Mouse (Mus musculus): ENCODE data around the gene Prkca. TPM values are rescaled to one million over a fixed set of nuclear protein-coding genes. Genes with fewer than 3 reads are reported as not detected.

The Prkca gene
- polyA plus RNA-seq, 1 experiment, result 2.8 TPM

GRCm38 (mm10) chr11:108082673-108083072 lies 261.1 kb downstream of the Prkca start:
- Histone ChIP-seq H3K36me3 (ENCODE audit: control insufficient read depth, insufficient read depth, low read length, poor library complexity, severe bottlenecking) (no peaks in the 10 kb centered on the region), H3K4me3 (ENCODE audit: low read depth, low read length) (no peak overlapping the region), H3K27me3 (ENCODE audit: control insufficient read depth, insufficient read depth, low read length, poor library complexity, severe bottlenecking) (no peaks in the 10 kb centered on the region), H3K27ac (ENCODE audit: insufficient read depth, low read length) (no peak overlapping the region), H3K9ac (ENCODE audit: low read depth, poor library complexity, severe bottlenecking) (no peak overlapping the region), H3K9me3 (replicated peaks; ENCODE audit: control insufficient read depth, insufficient read depth, low read length, poor library complexity, severe bottlenecking) (no peaks in the 10 kb centered on the region), H3K4me1 (ENCODE audit: control insufficient read depth, insufficient read depth, low read length) (no peaks in the 10 kb centered on the region)
- no peak for TF ChIP-seq CTCF (IDR thresholded peaks at IDR 0.05; ENCODE audit: low read depth, low read length)
- TF ChIP-seq EP300 (IDR thresholded peaks at IDR 0.05; ENCODE audit: insufficient read depth, low read depth, low read length), result no peak
- TF ChIP-seq POLR2A (IDR thresholded peaks at IDR 0.05; ENCODE audit: insufficient read depth, low read length), result no peak

- H3K4me1 ChIP-seq (ENCODE audit: control insufficient read depth, insufficient read depth, low read length), result no peaks in the 10 kb centered on the region
- H3K27ac ChIP-seq (ENCODE audit: insufficient read depth, low read length), result no peak overlapping the region
- no peaks in the 10 kb centered on the region for H3K36me3 ChIP-seq (ENCODE audit: control insufficient read depth, insufficient read depth, low read length, poor library complexity, severe bottlenecking)
- H3K9ac ChIP-seq (ENCODE audit: low read depth, poor library complexity, severe bottlenecking), result no peak overlapping the region
- H3K27me3 ChIP-seq (ENCODE audit: control insufficient read depth, insufficient read depth, low read length, poor library complexity, severe bottlenecking), result no peaks in the 10 kb centered on the region
- TF ChIP-seq CTCF (IDR thresholded peaks at IDR 0.05; ENCODE audit: low read depth, low read length), result no peak
- no peak for TF ChIP-seq EP300 (IDR thresholded peaks at IDR 0.05; ENCODE audit: insufficient read depth, low read depth, low read length)
- no peak for TF ChIP-seq POLR2A (IDR thresholded peaks at IDR 0.05; ENCODE audit: insufficient read depth, low read length)
- no peak overlapping the region for H3K4me3 ChIP-seq (ENCODE audit: low read depth, low read length)
- H3K9me3 ChIP-seq (replicated peaks; ENCODE audit: control insufficient read depth, insufficient read depth, low read length, poor library complexity, severe bottlenecking), result no peaks in the 10 kb centered on the region
Measured at GRCm38 (mm10) chr11:108079946-108080650, 263.6 kb downstream of the Prkca start.

- no peak overlapping the region for H3K9ac ChIP-seq (ENCODE audit: low read depth, poor library complexity, severe bottlenecking)
- no peaks in the 10 kb centered on the region for H3K27me3 ChIP-seq (ENCODE audit: control insufficient read depth, insufficient read depth, low read length, poor library complexity, severe bottlenecking)
- H3K4me3 ChIP-seq (ENCODE audit: low read depth, low read length), result no peak overlapping the region
- H3K36me3 ChIP-seq (ENCODE audit: control insufficient read depth, insufficient read depth, low read length, poor library complexity, severe bottlenecking), result no peaks in the 10 kb centered on the region
- H3K27ac ChIP-seq (ENCODE audit: insufficient read depth, low read length), result no peak overlapping the region
- H3K9me3 ChIP-seq (replicated peaks; ENCODE audit: control insufficient read depth, insufficient read depth, low read length, poor library complexity, severe bottlenecking), result no peaks in the 10 kb centered on the region
- TF ChIP-seq POLR2A (IDR thresholded peaks at IDR 0.05; ENCODE audit: insufficient read depth, low read length) (no peak), CTCF (IDR thresholded peaks at IDR 0.05; ENCODE audit: low read depth, low read length) (no peak), EP300 (IDR thresholded peaks at IDR 0.05; ENCODE audit: insufficient read depth, low read depth, low read length) (no peak)
- H3K4me1 ChIP-seq (ENCODE audit: control insufficient read depth, insufficient read depth, low read length), result no peaks in the 10 kb centered on the region
Measured at GRCm38 (mm10) chr11:108079454-108079853, 264.3 kb downstream of the Prkca start.

- Histone ChIP-seq H3K4me3 (ENCODE audit: low read depth, low read length) (no peak overlapping the region), H3K27ac (ENCODE audit: insufficient read depth, low read length) (no peak overlapping the region), H3K36me3 (ENCODE audit: control insufficient read depth, insufficient read depth, low read length, poor library complexity, severe bottlenecking) (no peaks in the 10 kb centered on the region), H3K27me3 (ENCODE audit: control insufficient read depth, insufficient read depth, low read length, poor library complexity, severe bottlenecking) (no peaks in the 10 kb centered on the region), H3K9ac (ENCODE audit: low read depth, poor library complexity, severe bottlenecking) (no peak overlapping the region), H3K4me1 (ENCODE audit: control insufficient read depth, insufficient read depth, low read length) (no peaks in the 10 kb centered on the region), H3K9me3 (replicated peaks; ENCODE audit: control insufficient read depth, insufficient read depth, low read length, poor library complexity, severe bottlenecking) (no peaks in the 10 kb centered on the region)
- TF ChIP-seq CTCF (IDR thresholded peaks at IDR 0.05; ENCODE audit: low read depth, low read length), result no peak
- TF ChIP-seq EP300 (IDR thresholded peaks at IDR 0.05; ENCODE audit: insufficient read depth, low read depth, low read length), result no peak
- no peak for TF ChIP-seq POLR2A (IDR thresholded peaks at IDR 0.05; ENCODE audit: insufficient read depth, low read length)
Measured at GRCm38 (mm10) chr11:108077514-108077913, 266.2 kb downstream of the Prkca start.

- Histone ChIP-seq H3K27me3 (ENCODE audit: control insufficient read depth, insufficient read depth, low read length, poor library complexity, severe bottlenecking) (no peaks in the 10 kb centered on the region), H3K9me3 (replicated peaks; ENCODE audit: control insufficient read depth, insufficient read depth, low read length, poor library complexity, severe bottlenecking) (no peaks in the 10 kb centered on the region), H3K4me3 (ENCODE audit: low read depth, low read length) (no peak overlapping the region), H3K4me1 (ENCODE audit: control insufficient read depth, insufficient read depth, low read length) (no peaks in the 10 kb centered on the region), H3K27ac (ENCODE audit: insufficient read depth, low read length) (no peak overlapping the region), H3K9ac (ENCODE audit: low read depth, poor library complexity, severe bottlenecking) (no peak overlapping the region), H3K36me3 (ENCODE audit: control insufficient read depth, insufficient read depth, low read length, poor library complexity, severe bottlenecking) (no peaks in the 10 kb centered on the region)
- TF ChIP-seq CTCF (IDR thresholded peaks at IDR 0.05; ENCODE audit: low read depth, low read length), result no peak
Measured at GRCm38 (mm10) chr11:108072606-108073243, 271.0 kb downstream of the Prkca start.

- H3K27me3 ChIP-seq (ENCODE audit: control insufficient read depth, insufficient read depth, low read length, poor library complexity, severe bottlenecking), result no peaks in the 10 kb centered on the region
- H3K9me3 ChIP-seq (replicated peaks; ENCODE audit: control insufficient read depth, insufficient read depth, low read length, poor library complexity, severe bottlenecking), result no peaks in the 10 kb centered on the region
- H3K9ac ChIP-seq (ENCODE audit: low read depth, poor library complexity, severe bottlenecking), result no peak overlapping the region
- H3K4me1 ChIP-seq (ENCODE audit: control insufficient read depth, insufficient read depth, low read length), result no peaks in the 10 kb centered on the region
- H3K36me3 ChIP-seq (ENCODE audit: control insufficient read depth, insufficient read depth, low read length, poor library complexity, severe bottlenecking), result no peaks in the 10 kb centered on the region
- no peak overlapping the region for H3K27ac ChIP-seq (ENCODE audit: insufficient read depth, low read length)
- TF ChIP-seq POLR2A (IDR thresholded peaks at IDR 0.05; ENCODE audit: insufficient read depth, low read length) (no peak), EP300 (IDR thresholded peaks at IDR 0.05; ENCODE audit: insufficient read depth, low read depth, low read length) (no peak), CTCF (IDR thresholded peaks at IDR 0.05; ENCODE audit: low read depth, low read length) (no peak)
- H3K4me3 ChIP-seq (ENCODE audit: low read depth, low read length), result no peak overlapping the region
Measured at GRCm38 (mm10) chr11:108071230-108071629, 272.5 kb downstream of the Prkca start.
